Mouse (Mus musculus) adipocyte (in vitro differentiated cells): ENCODE data around the gene Khdc4.

Experiments
- DNase-seq: peaks from one replicate; pipeline ENCODE4 v3.0.0-alpha.2; 2016; ENCODE audit warnings: low spot score

The Khdc4 gene

GRCm38 (mm10) chr3:88736556-88736955, 51.0 kb downstream of the Khdc4 start:
- no peak for DNase-seq

GRCm38 (mm10) chr3:88738641-88739040, 53.0 kb downstream of the Khdc4 start:
- DNase-seq = peak; percentile 47

GRCm38 (mm10) chr3:88740147-88740546, 54.5 kb downstream of the Khdc4 start:
- DNase-seq = no peak

GRCm38 (mm10) chr3:88745534-88745933, 59.9 kb downstream of the Khdc4 start:
- no peak for DNase-seq

GRCm38 (mm10) chr3:88746139-88746870, 60.7 kb downstream of the Khdc4 start:
- DNase-seq = no peak

DNA sequence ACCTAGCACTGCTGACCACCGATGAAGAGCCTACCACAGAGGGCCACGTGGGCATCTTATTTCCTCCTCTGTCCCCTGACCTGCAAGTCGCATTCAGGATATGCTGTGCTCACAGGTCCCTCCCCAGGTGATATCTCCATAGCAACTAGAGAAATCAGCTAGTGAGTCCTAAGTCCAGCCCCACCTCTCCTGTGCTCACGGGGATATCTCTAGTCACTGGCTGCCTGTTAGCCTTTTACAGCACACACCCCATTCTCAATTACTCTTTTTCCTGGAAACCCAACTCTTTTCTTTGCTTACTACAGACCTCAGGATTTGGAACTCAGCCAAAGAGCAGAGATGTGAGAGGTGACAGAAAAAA, 61.2 kb downstream of the Khdc4 start:
- DNase-seq = no peak

GRCm38 (mm10) chr3:88754283-88754682, 68.7 kb downstream of the Khdc4 start:
- no peak for DNase-seq

DNA sequence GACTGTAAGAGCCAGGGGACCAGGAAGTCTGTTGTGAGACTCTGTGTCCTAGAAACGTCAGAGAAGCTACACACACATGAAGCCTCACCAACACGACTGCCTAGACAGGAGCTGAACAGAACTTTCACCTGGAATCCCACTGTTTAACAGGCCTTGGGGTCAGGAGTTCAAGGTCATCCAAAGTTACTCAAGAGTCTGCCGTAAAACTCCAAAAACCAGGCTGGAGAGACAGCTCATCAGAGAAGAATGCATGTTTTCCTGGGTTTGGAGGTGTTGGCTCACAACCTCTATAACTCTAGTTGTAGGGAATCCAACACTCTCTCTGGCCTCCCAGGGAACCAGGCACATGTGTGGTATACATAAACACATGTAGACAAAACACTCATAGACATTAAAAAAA, 69.9 kb downstream of the Khdc4 start:
- DNase-seq = no peak

- no peak for DNase-seq
Measured at GRCm38 (mm10) chr3:88756276-88756675, 70.7 kb downstream of the Khdc4 start.

GRCm38 (mm10) chr3:88758045-88758500, 72.5 kb downstream of the Khdc4 start:
- peak; percentile 90 for DNase-seq

DNA sequence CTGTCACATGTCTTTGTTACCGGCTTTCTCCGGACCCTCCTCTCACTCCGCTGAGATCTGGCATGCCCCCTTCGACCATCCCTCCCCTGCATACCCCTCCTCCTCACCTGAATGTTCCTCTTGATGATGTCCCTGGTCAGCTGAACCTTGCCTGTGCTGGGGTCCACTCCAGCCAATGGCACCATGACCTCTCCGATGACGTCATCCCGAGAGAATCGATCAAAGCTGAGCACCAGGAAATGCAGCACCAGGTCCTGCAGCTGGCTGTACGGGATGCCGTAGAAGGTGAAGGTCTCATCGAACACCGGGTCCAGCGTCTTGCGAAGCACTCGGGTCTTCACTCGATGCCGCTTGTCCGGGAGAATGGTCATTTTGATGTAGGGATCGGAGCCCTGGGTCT, 76.0 kb downstream of the Khdc4 start:
- no peak for DNase-seq

- no peak for DNase-seq
Measured at GRCm38 (mm10) chr3:88762401-88762831, 76.8 kb downstream of the Khdc4 start.
